Mouse (Mus musculus) lung, postnatal 0 days (tissue): ENCODE data around the gene Higd1a. TPM values are rescaled to one million over a fixed set of nuclear protein-coding genes. Genes with fewer than 3 reads are reported as not detected.

Source experiments
- ATAC-seq: fragments of 200-750 bp; cut with Nextera tagmentation; 2 replicates; pipeline ENCODE4 v1.8.0; 2017; ENCODE audit warnings: moderate library complexity
- DNase-seq: peaks from one replicate; pipeline ENCODE4 v3.0.0-alpha.2; 2016; ENCODE audit warnings: low spot score
- H3K27ac ChIP-seq: fragments of 300-500 bp; sonication (generic); 2 replicates; pipeline ENCODE4 v1.5.1; 2014; ENCODE audit warnings: antibody characterized with exemption, mild to moderate bottlenecking, low read length, mixed read lengths
- H3K27me3 ChIP-seq: fragments of 300-500 bp; sonication (generic); replicated peaks from 2 replicates; pipeline ENCODE4 v1.6.1; 2014; ENCODE audit warnings: low read length, mixed read lengths; ENCODE audit not compliant: insufficient read depth
- H3K36me3 ChIP-seq: fragments of 300-500 bp; sonication (generic); 2 replicates; pipeline ENCODE4 v1.6.1; 2014; ENCODE audit warnings: low read length, mixed read lengths; ENCODE audit not compliant: insufficient read depth
- H3K4me1 ChIP-seq: fragments of 300-500 bp; sonication (generic); 2 replicates; pipeline ENCODE4 v1.6.1; 2014; ENCODE audit warnings: antibody characterized with exemption, low read depth, low read length, mixed read lengths; ENCODE audit not compliant: insufficient read depth
- H3K4me2 ChIP-seq: fragments of 300-500 bp; sonication (generic); replicated peaks from 2 replicates; pipeline ENCODE4 v1.6.1; 2014; ENCODE audit warnings: low read depth, mild to moderate bottlenecking, low read length, moderate library complexity, mixed read lengths
- H3K4me3 ChIP-seq: fragments of 300-500 bp; sonication (generic); 2 replicates; pipeline ENCODE4 v1.5.1; 2014; ENCODE audit warnings: low read depth, low read length
- H3K9ac ChIP-seq: fragments of 300-500 bp; sonication (generic); replicated peaks from 2 replicates; pipeline ENCODE4 v1.6.1; 2014; ENCODE audit warnings: low read depth, mild to moderate bottlenecking
- H3K9me3 ChIP-seq: fragments of 300-500 bp; sonication (generic); 2 replicates; pipeline ENCODE4 v1.6.1; 2016; ENCODE audit warnings: low read length, mixed read lengths
- CTCF ChIP-seq: IDR thresholded peaks from 2 replicates; pipeline ENCODE4 v1.5.1; 2016; ENCODE audit warnings: antibody characterized with exemption, mild to moderate bottlenecking
- EP300 ChIP-seq: IDR thresholded peaks from 2 replicates; pipeline ENCODE4 v1.6.1; 2016; ENCODE audit warnings: antibody characterized with exemption, mild to moderate bottlenecking, control low read depth
- WGBS: fragments of 180-500 bp; shearing (Covaris S2); extraction: QIAGEN DNeasy Blood & Tissue Kit; methylation state at CpG from one replicate; pipeline ENCODE4 v1.1.7; 2014; 5-methylcytosine and 5-hydroxymethylcytosine counted together
- polyA plus RNA-seq: library from polyadenylated mRNA; unstranded; fragments of >200 nt; fragmentation: Nextera tagmentation; extraction: Ambion mirVana; gene quantifications from 2 replicates; pipeline ENCODE4 v1.2.1, GENCODE M21; 2015

The Higd1a gene
- polyA plus RNA-seq, 1 experiment from 2014 or later: 206 TPM

- no peak overlapping the region for H3K4me3 ChIP-seq
- ATAC-seq: no peak
- H3K4me2 ChIP-seq: no peak overlapping the region
- no peak overlapping the region for H3K27ac ChIP-seq
- no peaks in the 10 kb centered on the region; the same call in none of the 2 replicates for H3K4me1 ChIP-seq
- TF ChIP-seq EP300 (no peak), CTCF (no peak)
- 84% methylated on average over 6 of the region's 6 CpGs for WGBS
- DNase-seq: no peak
- no peaks in the 10 kb centered on the region for H3K36me3 ChIP-seq
- H3K9ac ChIP-seq: no peak overlapping the region
- no peaks in the 10 kb centered on the region for H3K9me3 ChIP-seq
- no peaks in the 10 kb centered on the region for H3K27me3 ChIP-seq
Measured at GRCm38 (mm10) chr9:121838008-121838407, 20.2 kb downstream of the Higd1a start.

DNA sequence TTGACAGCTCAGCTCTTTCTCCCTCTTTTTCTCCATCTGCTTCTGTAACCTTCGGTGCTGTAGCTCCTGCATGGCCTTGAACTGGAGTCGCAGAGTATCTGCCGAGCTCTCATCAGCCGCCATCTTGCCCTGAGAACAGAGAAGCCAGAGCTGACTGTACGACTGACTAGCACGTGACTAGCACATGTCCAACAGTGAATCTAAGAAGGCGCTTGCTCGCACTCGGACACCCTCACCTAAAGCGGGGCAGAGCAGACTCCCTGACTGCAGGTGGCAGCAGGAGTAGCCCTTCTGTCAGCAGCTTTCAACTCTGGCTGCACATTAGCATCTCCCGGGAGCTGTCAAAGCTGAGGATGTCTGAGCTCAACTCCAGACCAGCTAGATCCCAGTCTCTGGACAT lies 24.3 kb downstream of the Higd1a start:
- Histone ChIP-seq H3K4me3 (no peak overlapping the region), H3K9me3 (no peaks in the 10 kb centered on the region), H3K4me1 (no peaks in the 10 kb centered on the region; the same call in 1 of the 2 replicates), H3K27ac (no peak overlapping the region), H3K9ac (no peak overlapping the region), H3K27me3 (no peaks in the 10 kb centered on the region), H3K4me2 (no peak overlapping the region), H3K36me3 (no peaks in the 10 kb centered on the region)
- ATAC-seq (no peak), DNase-seq (no peak)
- WGBS: 78% methylated on average over 11 of the region's 11 CpGs
- no peak for TF ChIP-seq EP300
- TF ChIP-seq CTCF: no peak

DNA sequence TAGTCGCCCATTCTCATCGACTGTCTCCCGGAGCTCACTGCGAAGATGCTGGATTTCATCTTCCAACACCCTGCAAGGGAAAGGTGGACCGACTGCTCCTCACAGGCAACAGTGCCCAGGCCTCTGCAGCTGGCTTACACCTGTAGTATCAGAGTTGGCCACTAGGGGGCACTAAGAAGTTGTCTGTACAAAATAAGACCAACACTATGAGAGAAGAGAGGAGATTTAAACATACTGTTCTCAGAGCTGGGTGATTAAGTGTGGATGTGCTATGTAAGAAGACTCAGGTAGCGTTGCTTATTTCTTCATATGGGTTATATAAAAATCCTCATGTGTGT lies 27.2 kb downstream of the Higd1a start:
- Histone ChIP-seq H3K36me3 (no peaks in the 10 kb centered on the region), H3K9me3 (no peaks in the 10 kb centered on the region), H3K4me3 (no peak overlapping the region), H3K9ac (no peak overlapping the region), H3K27me3 (no peaks in the 10 kb centered on the region), H3K27ac (no peak overlapping the region), H3K4me2 (no peak overlapping the region), H3K4me1 (no peaks in the 10 kb centered on the region)
- DNase-seq (peak; percentile 85), ATAC-seq (peak; percentile 49)
- WGBS: 26% methylated on average over 6 of the region's 6 CpGs
- TF ChIP-seq EP300 (no peak), CTCF (peak; percentile 89)

- H3K9ac ChIP-seq: no peak overlapping the region
- no peak overlapping the region for H3K27ac ChIP-seq
- H3K36me3 ChIP-seq: no peaks in the 10 kb centered on the region
- H3K4me3 ChIP-seq: no peak overlapping the region
- DNase-seq (peak; percentile 47), ATAC-seq (no peak)
- no peak overlapping the region for H3K4me2 ChIP-seq
- no peaks in the 10 kb centered on the region for H3K27me3 ChIP-seq
- WGBS: 68% methylated on average over 6 of the region's 6 CpGs
- no peak for TF ChIP-seq EP300
- TF ChIP-seq CTCF: peak; percentile 68
- H3K4me1 ChIP-seq: no peaks in the 10 kb centered on the region
- H3K9me3 ChIP-seq: no peaks in the 10 kb centered on the region
Measured at GRCm38 (mm10) chr9:121830243-121830955, 27.8 kb downstream of the Higd1a start.

- no peaks in the 10 kb centered on the region for H3K36me3 ChIP-seq
- ATAC-seq (no peak), DNase-seq (no peak)
- no peak overlapping the region for H3K27ac ChIP-seq
- no peak overlapping the region for H3K4me2 ChIP-seq
- no peaks in the 10 kb centered on the region for H3K27me3 ChIP-seq
- no peak overlapping the region for H3K4me3 ChIP-seq
- 52% methylated on average over 7 of the region's 7 CpGs for WGBS
- no peaks in the 10 kb centered on the region for H3K9me3 ChIP-seq
- no peak for TF ChIP-seq CTCF
- H3K4me1 ChIP-seq: no peaks in the 10 kb centered on the region
- no peak overlapping the region for H3K9ac ChIP-seq
Measured at GRCm38 (mm10) chr9:121829270-121829992, 28.7 kb downstream of the Higd1a start.

- H3K9me3 ChIP-seq: no peaks in the 10 kb centered on the region
- TF ChIP-seq CTCF (no peak), EP300 (no peak)
- WGBS: 47% methylated on average over 6 of the region's 6 CpGs
- no peak overlapping the region for H3K4me2 ChIP-seq
- DNase-seq: no peak
- peaks cover 3% of the 10 kb centered on the region; the same call in 1 of the 2 replicates for H3K4me1 ChIP-seq
- H3K27ac ChIP-seq: no peak overlapping the region
- H3K36me3 ChIP-seq: no peaks in the 10 kb centered on the region
- H3K4me3 ChIP-seq: no peak overlapping the region
- no peak overlapping the region for H3K9ac ChIP-seq
- H3K27me3 ChIP-seq: no peaks in the 10 kb centered on the region
- ATAC-seq: no peak
Measured at GRCm38 (mm10) chr9:121828314-121828713, 29.8 kb downstream of the Higd1a start.
